ENCODE assay signal across 9 mouse cellular contexts in genomic region chr14:48852787-48853186, GRCm38 (mm10).
A peak's percentile ranks its signal among the peaks of the same experiment; 100 is the strongest.
DNase-seq lines count a peak whose midpoint lies in the region; ATAC-seq and TF ChIP-seq lines count a peak whose summit lies in the region.
"Had no signal": no experiment of that assay in that cellular context is flagged by ENCODE, and none has a peak within 500 bp of the region (broad histone marks: within the 10 kb centered on the region; RNA-seq: fewer than 3 reads in every experiment).

No protein-coding gene starts in this region.

- no peak for TF ChIP-seq CTCF in heart, adult 2 months (IDR thresholded peaks at IDR 0.05)

- no peak for TF ChIP-seq EP300 in heart, adult 2 months (IDR thresholded peaks at IDR 0.05; ENCODE audit: insufficient read depth, low read depth, low read length)

- H3K9me3 ChIP-seq in heart, embryonic 13.5 days, result no peaks in the 10 kb centered on the region
- H3K9me3 ChIP-seq in embryonic facial prominence, embryonic 14.5 days (ENCODE audit: control insufficient read depth, low read length), result no peaks in the 10 kb centered on the region
- no peaks in the 10 kb centered on the region for H3K9me3 ChIP-seq in limb, embryonic 10.5 days (replicated peaks)
- H3K9me3 ChIP-seq in neural tube, embryonic 11.5 days (ENCODE audit: control insufficient read depth, low read length), result no peaks in the 10 kb centered on the region

- no peaks in the 10 kb centered on the region; the same call in 1 of the 2 replicates for H3K4me1 ChIP-seq in heart, embryonic 13.5 days
- no peaks in the 10 kb centered on the region for H3K4me1 ChIP-seq in heart, adult 2 months (ENCODE audit: control insufficient read depth, insufficient read depth, low read length)
- H3K4me1 ChIP-seq in embryonic facial prominence, embryonic 14.5 days (ENCODE audit: control insufficient read depth, insufficient read depth, low read length), result 0 out of 2 replicates have a peak, but pooled peaks cover 4% of the 10 kb centered on the region
- no peaks in the 10 kb centered on the region; the same call in 1 of the 2 replicates for H3K4me1 ChIP-seq in limb, embryonic 10.5 days
- H3K4me1 ChIP-seq in neural tube, embryonic 11.5 days (ENCODE audit: control insufficient read depth, insufficient read depth, low read length), result no peaks in the 10 kb centered on the region

- intact Hi-C loops in heart, adult 2 months (cut with DNase I), result no loop called here

- H3K36me3 ChIP-seq in heart, embryonic 13.5 days, result no peaks in the 10 kb centered on the region
- no peaks in the 10 kb centered on the region for H3K36me3 ChIP-seq in heart, adult 2 months (ENCODE audit: control insufficient read depth, insufficient read depth, low read length)
- no peaks in the 10 kb centered on the region for H3K36me3 ChIP-seq in embryonic facial prominence, embryonic 14.5 days (ENCODE audit: control insufficient read depth, insufficient read depth, low read length)
- no peaks in the 10 kb centered on the region for H3K36me3 ChIP-seq in limb, embryonic 10.5 days
- H3K36me3 ChIP-seq in neural tube, embryonic 11.5 days (ENCODE audit: control insufficient read depth, insufficient read depth, low read length), result no peaks in the 10 kb centered on the region

- DNase-seq in heart, adult 2 months, result no peak
- DNase-seq in embryonic facial prominence, embryonic 14.5 days (ENCODE audit: low spot score), result no peak
- DNase-seq in limb, embryonic 10.5 days (ENCODE audit: low spot score), result peak; percentile 46
- peak; percentile 15 for DNase-seq in neural tube, embryonic 11.5 days (ENCODE audit: low spot score)
- DNase-seq in left cerebral cortex, adult 8-10 months (ENCODE audit: low spot score in 2 of 2), result no peak
- DNase-seq in thymus, postnatal 36 days, result no peak
- no peak for DNase-seq in thymus, postnatal 4 days
- DNase-seq: kidney, postnatal 4 days had no signal

- no peak overlapping the region for H3K27ac ChIP-seq in heart, embryonic 13.5 days (replicated peaks)
- no peak overlapping the region for H3K27ac ChIP-seq in heart, adult 2 months
- no peak overlapping the region for H3K27ac ChIP-seq in embryonic facial prominence, embryonic 14.5 days (replicated peaks; ENCODE audit: low read depth, low read length)
- H3K27ac ChIP-seq in limb, embryonic 10.5 days, result peak overlapping the region; percentile 54
- no peak overlapping the region for H3K27ac ChIP-seq in neural tube, embryonic 11.5 days (ENCODE audit: low read depth, low read length)

- no peak for TF ChIP-seq POLR2A in heart, adult 2 months (IDR thresholded peaks at IDR 0.05; ENCODE audit: insufficient read depth, low read depth, low read length)

- peaks cover 12% of the 10 kb centered on the region for H3K27me3 ChIP-seq in heart, embryonic 13.5 days (replicated peaks)
- peaks cover 4% of the 10 kb centered on the region for H3K27me3 ChIP-seq in heart, adult 2 months (ENCODE audit: control insufficient read depth, insufficient read depth, low read length)
- H3K27me3 ChIP-seq in embryonic facial prominence, embryonic 14.5 days (replicated peaks; ENCODE audit: control insufficient read depth, insufficient read depth, low read length), result no peaks in the 10 kb centered on the region
- peaks cover 12% of the 10 kb centered on the region; the same call in 1 of the 2 replicates for H3K27me3 ChIP-seq in limb, embryonic 10.5 days (ENCODE audit: low read depth, poor library complexity, severe bottlenecking)
- H3K27me3 ChIP-seq in neural tube, embryonic 11.5 days (ENCODE audit: control insufficient read depth, insufficient read depth, low read length), result peaks cover 3% of the 10 kb centered on the region; the same call in 1 of the 2 replicates

- ATAC-seq in heart, embryonic 13.5 days (ENCODE audit: extremely low read depth, insufficient number of reproducible peaks, low FRiP score, low TSS enrichment), result no peak
- ATAC-seq in embryonic facial prominence, embryonic 14.5 days (ENCODE audit: low read depth), result no peak
- no peak for ATAC-seq in neural tube, embryonic 11.5 days (ENCODE audit: insufficient read depth, low FRiP score, low TSS enrichment)

- H3K79me2 ChIP-seq in heart, adult 2 months (replicated peaks; ENCODE audit: control insufficient read depth, insufficient read depth, low read length), result no peaks in the 10 kb centered on the region

- H3K4me3 ChIP-seq in heart, embryonic 13.5 days, result peak overlapping the region; percentile 40
- no peak overlapping the region for H3K4me3 ChIP-seq in heart, adult 2 months
- peak overlapping the region; percentile 36 for H3K4me3 ChIP-seq in embryonic facial prominence, embryonic 14.5 days (ENCODE audit: low read depth, low read length)
- H3K4me3 ChIP-seq in limb, embryonic 10.5 days, result peak overlapping the region; percentile 35
- no peak overlapping the region for H3K4me3 ChIP-seq in neural tube, embryonic 11.5 days (ENCODE audit: low read depth, low read length)

- 0 out of 2 replicates have a peak overlapping the region, but pooled peaks have one; percentile 62 for H3K9ac ChIP-seq in heart, embryonic 13.5 days
- H3K9ac ChIP-seq in heart, adult 2 months (ENCODE audit: low read depth, low read length), result no peak overlapping the region
- H3K9ac ChIP-seq in embryonic facial prominence, embryonic 14.5 days (ENCODE audit: low read depth, low read length), result no peak overlapping the region
- no peak overlapping the region for H3K9ac ChIP-seq in neural tube, embryonic 11.5 days (ENCODE audit: low read length)

- WGBS in heart, embryonic 13.5 days, result 7% methylated on average over 15 of the region's 15 CpGs
- WGBS in heart, adult 2 months, result 8% methylated on average over 15 of the region's 15 CpGs
- 2% methylated on average over 15 of the region's 15 CpGs for WGBS in embryonic facial prominence, embryonic 14.5 days
- 16% methylated on average over 15 of the region's 15 CpGs for WGBS in limb, embryonic 10.5 days
- 12% methylated on average over 15 of the region's 15 CpGs for WGBS in neural tube, embryonic 11.5 days

- peak overlapping the region; percentile 67 for H3K4me2 ChIP-seq in heart, embryonic 13.5 days
- H3K4me2 ChIP-seq in embryonic facial prominence, embryonic 14.5 days (ENCODE audit: low read depth, low read length), result peak overlapping the region; percentile 50
- peak overlapping the region; percentile 27 for H3K4me2 ChIP-seq in neural tube, embryonic 11.5 days (ENCODE audit: low read depth)

Comparison
In these comparisons a context has a peak if more than half of its experiments do, and no peak if none do; other contexts are left out.
1. H3K4me3 ChIP-seq: peak in heart, embryonic 13.5 days (single experiment), embryonic facial prominence, embryonic 14.5 days (single experiment) and limb, embryonic 10.5 days (single experiment); none in heart, adult 2 months (single experiment) and neural tube, embryonic 11.5 days (single experiment).
2. DNase-seq: peak in limb, embryonic 10.5 days (single experiment) and neural tube, embryonic 11.5 days (single experiment); none in heart, adult 2 months (0 of 2), embryonic facial prominence, embryonic 14.5 days (single experiment), left cerebral cortex, adult 8-10 months (0 of 2), thymus, postnatal 36 days (0 of 2) and thymus, postnatal 4 days (single experiment).
3. Peak in every context shown above with its lines, with median percentiles within 50 percentile points of each other: H3K4me2 ChIP-seq.